18 mouse cellular contexts compared by ENCODE assay signal in the genomic region with DNA sequence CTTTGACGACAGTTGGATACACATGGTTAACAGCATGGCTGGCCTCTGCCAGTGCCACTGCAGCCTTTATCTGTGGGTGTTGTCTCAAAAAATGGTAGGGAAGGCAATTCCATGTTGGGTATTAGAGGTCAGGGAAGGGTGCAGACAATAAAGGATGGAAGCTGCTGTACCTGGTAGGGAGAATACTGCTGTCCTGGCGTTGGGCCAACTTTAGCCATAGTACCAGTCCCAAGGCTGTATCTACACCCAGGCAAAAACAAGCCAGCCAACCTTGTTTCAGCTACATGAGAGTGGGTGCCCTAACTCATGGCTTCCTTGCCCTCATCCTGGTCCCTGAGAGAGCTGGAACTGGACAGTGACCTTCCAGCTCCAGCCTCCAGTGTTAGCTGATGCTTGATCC.
"Had no signal": no experiment of that assay in that cellular context is flagged by ENCODE, and none has a peak within 500 bp of the region (broad histone marks: within the 10 kb centered on the region; RNA-seq: fewer than 3 reads in every experiment).

No protein-coding gene starts in this region.

- H3K36me3 ChIP-seq: midbrain, embryonic 10.5 days; midbrain, embryonic 12.5 days; neural tube, embryonic 13.5 days; neural tube, embryonic 15.5 days; stomach, embryonic 15.5 days had no signal

- H3K27ac ChIP-seq: liver, embryonic 14.5 days; midbrain, embryonic 10.5 days; midbrain, embryonic 12.5 days; neural tube, embryonic 13.5 days; neural tube, embryonic 15.5 days; stomach, embryonic 15.5 days; stomach, postnatal 0 days had no signal

- DNase-seq: lung, adult 18-20 months; lung, embryonic 14.5 days; lung, postnatal 10 days; lung, postnatal 4 days; midbrain, embryonic 14.5 days; right cerebral cortex, postnatal 14 days; thymus, adult 2 months; thymus, postnatal 14 days; thymus, postnatal 36 days had no signal

- H3K9me3 ChIP-seq: midbrain, embryonic 10.5 days; midbrain, embryonic 12.5 days; neural tube, embryonic 13.5 days; neural tube, embryonic 15.5 days; stomach, embryonic 15.5 days had no signal

- H3K4me1 ChIP-seq: stomach, embryonic 15.5 days had no signal

- H3K9ac ChIP-seq: liver, embryonic 14.5 days; lung, embryonic 14.5 days; midbrain, embryonic 12.5 days; neural tube, embryonic 13.5 days; neural tube, embryonic 15.5 days; stomach, embryonic 15.5 days had no signal

- H3K27me3 ChIP-seq: midbrain, embryonic 12.5 days; neural tube, embryonic 13.5 days; neural tube, embryonic 15.5 days; stomach, embryonic 15.5 days had no signal

- ATAC-seq: midbrain, embryonic 16.5 days had no signal

- H3K4me2 ChIP-seq: lung, embryonic 14.5 days; midbrain, embryonic 12.5 days; neural tube, embryonic 13.5 days; neural tube, embryonic 15.5 days; stomach, embryonic 15.5 days had no signal

- H3K4me3 ChIP-seq: midbrain, embryonic 10.5 days; midbrain, embryonic 12.5 days; myocyte; neural tube, embryonic 13.5 days; neural tube, embryonic 15.5 days; stomach, embryonic 15.5 days had no signal
